Mouse (Mus musculus) T-helper 2 cell (primary cell): ENCODE data around the gene Mical2.

Source experiments
- in situ Hi-C: fragments of 300-600 bp; cut with MboI, MseI; formaldehyde crosslinking; loops from one replicate; pipeline ENCODE4 v1.15.1; 2025; ENCODE audit warnings: high pct_unique_total_duplicates

Gene Mical2

DNA sequence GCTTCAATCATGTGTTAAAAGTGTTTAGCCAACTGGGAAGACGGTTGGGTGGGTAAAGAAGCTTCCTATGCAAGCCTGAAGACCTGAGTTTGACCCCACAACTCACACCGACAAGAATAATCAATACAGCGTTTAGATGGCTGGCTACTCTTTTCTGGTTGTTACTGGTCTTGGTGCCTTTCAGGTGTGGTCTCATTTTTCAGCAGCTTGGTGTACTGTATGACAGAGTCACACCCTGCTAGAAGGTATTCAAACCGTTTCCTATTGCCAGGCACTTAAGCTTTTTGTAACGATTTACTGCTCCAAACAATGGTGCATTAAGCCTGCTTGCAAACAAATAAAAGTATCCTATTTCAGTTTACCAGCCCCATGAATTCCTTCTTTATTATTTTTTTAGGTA, 226.8 kb downstream of the Mical2 start:
- in situ Hi-C loops = no loop called here

- in situ Hi-C loops = no loop called here
Observed at GRCm38 (mm10) chr7:112453805-112454214, 228.2 kb downstream of the Mical2 start.

- in situ Hi-C loops = no loop called here
Observed at GRCm38 (mm10) chr7:112454380-112454779, 228.7 kb downstream of the Mical2 start.

- in situ Hi-C loops = no loop called here
Observed at GRCm38 (mm10) chr7:112454951-112455350, 229.3 kb downstream of the Mical2 start.

DNA sequence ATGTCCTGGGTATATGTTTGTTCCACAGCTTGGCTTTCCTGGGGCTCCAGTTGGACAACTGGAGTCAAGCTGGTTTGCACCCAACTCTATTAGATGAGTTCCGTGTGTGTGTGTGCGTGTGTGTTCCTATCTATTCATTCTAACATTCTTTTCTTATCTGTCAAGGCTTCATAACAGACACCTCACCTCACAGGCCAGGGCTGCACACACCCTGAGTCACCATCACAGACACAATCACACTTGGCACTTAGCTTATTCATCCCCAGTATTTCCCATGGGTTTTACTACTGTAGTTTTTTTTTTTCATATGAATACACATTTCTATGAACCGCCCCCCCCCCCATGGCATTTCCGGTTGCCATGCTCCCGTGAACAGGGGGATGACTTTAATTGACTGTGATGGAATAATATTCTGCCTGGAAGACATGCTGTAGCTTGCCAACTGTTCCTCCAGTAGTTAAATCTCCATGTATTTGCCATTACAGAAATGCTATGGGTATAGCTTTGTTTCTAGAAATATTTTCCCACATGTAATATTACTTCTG, 230.0 kb downstream of the Mical2 start:
- in situ Hi-C loops = no loop called here

DNA sequence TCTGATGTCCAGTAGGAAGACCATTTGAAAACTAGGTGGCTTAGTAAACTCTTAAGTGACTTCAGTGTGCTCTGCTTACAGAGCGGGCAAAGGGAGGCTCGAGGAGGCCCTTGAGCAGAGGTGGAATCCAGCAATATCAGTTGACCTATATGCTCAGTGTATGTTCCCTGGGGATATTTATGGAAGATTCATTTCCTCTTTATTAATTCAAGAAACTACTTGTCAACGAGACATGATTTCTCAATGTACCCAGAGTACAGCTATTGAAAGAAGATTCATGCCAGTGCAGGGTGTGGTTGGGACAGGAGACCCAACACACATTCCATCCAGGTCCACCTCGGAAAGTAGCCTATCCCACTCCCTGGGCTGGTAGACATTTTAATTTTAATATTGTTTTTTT, 231.7 kb downstream of the Mical2 start:
- in situ Hi-C loops = no loop called here

DNA sequence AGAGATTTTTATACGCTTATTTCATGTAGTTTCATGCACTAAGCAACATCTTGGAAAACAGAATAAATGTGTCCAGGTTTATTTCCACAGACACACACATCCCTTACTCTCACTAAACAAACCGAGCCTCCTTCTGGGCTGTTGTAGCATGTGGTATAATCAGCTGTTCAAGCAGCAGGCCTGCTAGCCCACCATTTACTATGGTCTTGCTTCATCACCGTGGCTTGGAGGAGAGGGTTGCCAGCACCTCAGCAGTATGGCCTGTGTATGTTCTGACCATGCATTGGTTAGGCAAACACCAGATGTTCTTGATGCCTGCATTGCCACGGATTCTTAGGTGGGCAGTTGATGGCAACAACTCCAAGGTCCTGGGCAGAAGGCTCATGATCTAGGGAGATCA, 232.3 kb downstream of the Mical2 start:
- in situ Hi-C loops = no loop called here

GRCm38 (mm10) chr7:112458440-112458839, 232.8 kb downstream of the Mical2 start:
- in situ Hi-C loops = no loop called here
